Mouse (Mus musculus) stomach, embryonic 14.5 days (tissue): ENCODE results near the gene 1190005I06Rik. TPM values are rescaled to one million over a fixed set of nuclear protein-coding genes. Genes with fewer than 3 reads are reported as not detected.
A peak's percentile ranks its signal among the peaks of the same experiment; 100 is the strongest.

Source experiments
- ATAC-seq: fragments of 200-750 bp; cut with Nextera tagmentation; 2 replicates; pipeline ENCODE4 v1.8.0; 2017; ENCODE audit warnings: low read depth, moderate TSS enrichment; ENCODE audit not compliant: insufficient number of reproducible peaks, insufficient read depth, low FRiP score
- H3K27ac ChIP-seq: fragments of 300-500 bp; sonication (generic); 2 replicates; pipeline ENCODE4 v1.5.1; 2014; ENCODE audit warnings: mild to moderate bottlenecking, low read length, moderate library complexity, mixed read lengths
- H3K27me3 ChIP-seq: fragments of 300-500 bp; sonication (generic); 2 replicates; pipeline ENCODE4 v1.6.1; 2014; ENCODE audit warnings: low read length, control low read depth, mixed read lengths; ENCODE audit not compliant: control insufficient read depth, insufficient read depth
- H3K36me3 ChIP-seq: fragments of 300-500 bp; sonication (generic); 2 replicates; pipeline ENCODE4 v1.6.1; 2014; ENCODE audit warnings: mild to moderate bottlenecking, control low read depth, low read length, moderate library complexity, mixed read lengths; ENCODE audit not compliant: control insufficient read depth, insufficient read depth
- H3K4me1 ChIP-seq: fragments of 300-500 bp; sonication (generic); 2 replicates; pipeline ENCODE4 v1.6.1; 2014; ENCODE audit warnings: low read length, control low read depth, mixed read lengths; ENCODE audit not compliant: control insufficient read depth, insufficient read depth
- H3K4me2 ChIP-seq: fragments of 300-500 bp; sonication (generic); replicated peaks from 2 replicates; pipeline ENCODE4 v1.6.1; 2014; ENCODE audit warnings: low read depth, low read length, control low read depth
- H3K4me3 ChIP-seq: fragments of 300-500 bp; sonication (generic); 2 replicates; pipeline ENCODE4 v1.5.1; 2014; ENCODE audit warnings: low read depth, low read length, control low read depth
- H3K9ac ChIP-seq: fragments of 300-500 bp; sonication (generic); replicated peaks from 2 replicates; pipeline ENCODE4 v1.6.1; 2014; ENCODE audit warnings: low read depth, mild to moderate bottlenecking, control low read depth, low read length, moderate library complexity, mixed read lengths
- H3K9me3 ChIP-seq: fragments of 300-500 bp; sonication (generic); 2 replicates; pipeline ENCODE4 v1.6.1; 2016; ENCODE audit warnings: low read depth, low read length, control low read depth; ENCODE audit not compliant: control insufficient read depth
- WGBS: fragments of 180-500 bp; shearing (Covaris S2); extraction: QIAGEN DNeasy Blood & Tissue Kit; methylation state at CpG from one replicate; pipeline ENCODE4 v1.1.7; 2014; 5-methylcytosine and 5-hydroxymethylcytosine counted together
- polyA plus RNA-seq: library from polyadenylated mRNA; unstranded; fragments of >200 nt; fragmentation: Nextera tagmentation; extraction: Ambion mirVana; gene quantifications from 2 replicates; pipeline ENCODE4 v1.2.1, GENCODE M21; 2014

The 1190005I06Rik gene
- polyA plus RNA-seq, 1 experiment from 2014 or later: 3.6 TPM

DNA sequence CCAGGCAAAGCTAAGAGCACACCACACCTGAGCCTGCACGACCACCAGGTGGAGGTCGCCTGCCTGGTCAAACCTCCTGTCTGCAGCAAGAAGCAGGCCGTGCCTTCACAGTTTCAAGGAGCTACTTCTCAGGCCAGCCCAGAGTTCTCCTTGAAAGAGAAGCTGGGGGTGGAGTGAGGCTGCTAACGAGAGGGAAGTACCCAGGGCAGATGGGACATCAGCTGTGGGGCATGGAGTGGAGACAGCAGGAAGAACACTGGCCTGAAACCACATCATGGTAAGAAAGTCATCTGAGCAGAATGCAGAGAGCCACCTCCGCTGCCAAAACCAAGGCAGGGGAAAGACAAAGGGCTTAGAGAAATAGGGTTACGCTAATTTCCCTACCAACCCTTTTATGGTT, 17.1 kb upstream of the 1190005I06Rik start:
- peaks cover 26% of the 10 kb centered on the region for H3K4me1 ChIP-seq
- no peak overlapping the region for H3K9ac ChIP-seq
- H3K27ac ChIP-seq: no peak overlapping the region
- no peaks in the 10 kb centered on the region for H3K27me3 ChIP-seq
- H3K4me2 ChIP-seq: no peak overlapping the region
- no peak overlapping the region for H3K4me3 ChIP-seq
- 79% methylated on average over 6 of the region's 6 CpGs for WGBS
- no peaks in the 10 kb centered on the region for H3K36me3 ChIP-seq
- H3K9me3 ChIP-seq: no peaks in the 10 kb centered on the region
- ATAC-seq: no peak

DNA sequence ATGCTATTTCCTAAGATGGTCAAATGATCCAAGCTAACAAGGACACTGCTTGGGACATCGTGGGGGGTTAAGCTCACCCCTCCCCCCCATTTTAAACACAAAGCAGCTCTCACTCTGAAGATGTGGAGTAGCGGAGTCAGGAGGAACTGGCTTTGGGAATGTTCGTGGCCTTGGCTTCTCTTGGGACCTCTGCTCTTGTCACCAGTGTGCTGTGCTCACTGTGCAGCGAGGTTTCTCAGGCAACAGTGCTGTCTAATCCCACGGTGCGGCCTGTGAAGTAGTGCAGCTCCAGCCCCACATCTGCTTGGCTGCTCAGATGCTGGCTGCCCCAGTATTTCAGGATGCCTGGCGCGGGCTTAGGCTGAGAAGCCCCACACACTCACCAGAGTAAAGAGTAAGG, 10.0 kb upstream of the 1190005I06Rik start:
- no peak overlapping the region for H3K9ac ChIP-seq
- H3K27ac ChIP-seq: no peak overlapping the region
- H3K4me3 ChIP-seq: no peak overlapping the region
- WGBS: 88% methylated on average over 8 of the region's 8 CpGs
- H3K4me1 ChIP-seq: no peaks in the 10 kb centered on the region
- no peak overlapping the region for H3K4me2 ChIP-seq
- no peak for ATAC-seq
- peaks cover 41% of the 10 kb centered on the region for H3K36me3 ChIP-seq
- H3K9me3 ChIP-seq: no peaks in the 10 kb centered on the region
- no peaks in the 10 kb centered on the region for H3K27me3 ChIP-seq

DNA sequence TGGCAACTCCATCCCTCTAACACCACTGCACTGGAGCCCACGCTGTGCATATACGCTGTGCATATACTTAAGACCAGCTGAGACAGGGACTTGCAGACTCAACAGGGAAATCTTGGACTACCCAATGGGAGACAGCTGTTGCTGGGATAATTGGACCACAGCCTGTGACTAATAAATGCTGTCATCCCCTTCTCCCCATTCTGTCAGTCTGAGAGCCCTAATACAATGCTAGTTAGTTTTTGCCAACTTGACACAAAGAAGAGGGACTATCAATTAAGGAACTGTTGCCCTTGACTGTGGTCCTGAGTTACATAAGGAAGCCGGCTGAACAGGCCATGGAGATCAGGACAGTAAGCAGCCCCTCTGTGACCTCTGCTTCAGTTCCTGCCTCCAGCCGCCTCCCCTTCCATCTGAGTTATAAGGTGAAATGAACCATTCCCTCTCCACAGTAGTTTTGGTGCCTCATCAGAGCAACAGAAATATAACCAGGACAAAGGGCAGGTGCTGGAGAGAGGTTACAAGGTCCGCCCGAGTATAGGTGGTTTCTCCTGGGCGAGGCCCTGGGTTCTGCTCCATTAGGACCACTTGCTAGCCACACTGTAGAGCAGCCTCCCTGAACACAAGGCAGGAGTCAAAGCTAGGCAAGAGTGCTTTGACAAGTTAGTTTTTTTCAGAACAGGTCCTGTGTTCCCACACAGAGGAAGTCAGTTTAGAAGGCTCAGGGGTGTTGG, 9.1 kb upstream of the 1190005I06Rik start:
- Histone ChIP-seq H3K36me3 (peaks cover 41% of the 10 kb centered on the region), H3K27ac (no peak overlapping the region), H3K4me1 (no peaks in the 10 kb centered on the region), H3K9me3 (no peaks in the 10 kb centered on the region), H3K4me3 (no peak overlapping the region), H3K4me2 (no peak overlapping the region), H3K9ac (no peak overlapping the region), H3K27me3 (no peaks in the 10 kb centered on the region)
- 94% methylated on average over 7 of the region's 7 CpGs for WGBS
- no peak for ATAC-seq

DNA sequence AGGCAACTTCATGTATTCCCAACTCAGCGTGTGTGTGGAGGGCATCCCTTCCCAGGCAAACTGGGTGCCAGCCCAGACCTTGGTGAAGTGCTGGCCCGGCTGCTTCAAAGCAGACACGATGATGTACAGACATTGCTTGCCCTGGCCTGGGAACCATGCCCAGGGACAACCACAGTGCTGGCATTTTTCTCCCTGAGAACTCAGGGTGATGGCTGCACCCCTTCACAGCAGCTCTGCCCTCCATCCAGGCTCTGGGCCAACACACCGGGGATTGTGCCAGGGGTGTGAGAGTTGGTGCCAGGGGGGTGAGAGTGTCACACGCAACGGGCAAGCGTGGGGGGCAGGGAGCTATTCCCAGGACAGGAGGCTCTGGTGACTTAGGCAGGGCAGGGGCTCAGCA, 2.8 kb downstream of the 1190005I06Rik start:
- Histone ChIP-seq H3K4me1 (no peaks in the 10 kb centered on the region), H3K9ac (no peak overlapping the region), H3K4me3 (no peak overlapping the region), H3K27me3 (no peaks in the 10 kb centered on the region), H3K27ac (no peak overlapping the region), H3K36me3 (no peaks in the 10 kb centered on the region), H3K9me3 (no peaks in the 10 kb centered on the region), H3K4me2 (no peak overlapping the region)
- WGBS: 77% methylated on average over 7 of the region's 7 CpGs
- ATAC-seq: no peak

DNA sequence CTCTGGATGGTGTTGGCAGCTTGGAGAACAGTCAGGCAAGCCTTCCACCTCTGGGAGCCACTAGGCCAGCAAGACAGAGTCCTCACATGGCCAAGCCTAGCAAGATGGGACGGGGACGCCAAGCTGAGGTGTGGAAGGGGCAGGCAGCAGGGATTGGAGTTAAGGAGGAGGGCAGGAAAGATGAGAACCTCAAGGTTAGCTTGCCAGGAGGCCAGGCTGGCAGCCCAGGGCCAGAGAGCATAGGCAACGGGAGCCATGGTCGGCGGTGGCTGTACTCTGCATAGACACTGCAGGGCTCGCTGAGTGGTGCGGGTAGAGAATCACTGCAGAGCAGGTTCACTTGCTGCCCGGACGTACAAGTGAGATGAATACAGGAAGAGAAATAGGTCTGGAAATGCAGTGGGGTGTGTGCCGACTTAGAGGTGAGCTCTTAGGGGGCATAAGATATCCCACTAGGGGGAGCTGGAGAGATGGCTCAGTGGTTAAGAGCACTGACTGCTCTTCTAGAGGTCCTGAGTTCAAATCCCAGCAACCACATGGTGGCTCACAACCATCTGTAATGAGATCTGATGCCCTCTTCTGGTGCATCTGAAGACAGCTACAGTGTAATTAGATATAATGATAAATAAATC, 5.3 kb downstream of the 1190005I06Rik start:
- no peak overlapping the region for H3K4me3 ChIP-seq
- H3K9me3 ChIP-seq: no peaks in the 10 kb centered on the region
- H3K9ac ChIP-seq: no peak overlapping the region
- H3K4me2 ChIP-seq: no peak overlapping the region
- H3K27me3 ChIP-seq: no peaks in the 10 kb centered on the region
- no peak for ATAC-seq
- H3K4me1 ChIP-seq: no peaks in the 10 kb centered on the region
- 76% methylated on average over 10 of the region's 10 CpGs for WGBS
- no peak overlapping the region for H3K27ac ChIP-seq
- H3K36me3 ChIP-seq: no peaks in the 10 kb centered on the region

GRCm38 (mm10) chr8:120641245-120641644, 6.2 kb downstream of the 1190005I06Rik start:
- 21% methylated on average over 8 of the region's 8 CpGs for WGBS
- no peak overlapping the region for H3K9ac ChIP-seq
- H3K27me3 ChIP-seq: no peaks in the 10 kb centered on the region
- H3K27ac ChIP-seq: no peak overlapping the region
- ATAC-seq: no peak
- H3K4me3 ChIP-seq: no peak overlapping the region
- H3K36me3 ChIP-seq: no peaks in the 10 kb centered on the region
- no peaks in the 10 kb centered on the region for H3K4me1 ChIP-seq
- H3K4me2 ChIP-seq: no peak overlapping the region
- H3K9me3 ChIP-seq: no peaks in the 10 kb centered on the region

DNA sequence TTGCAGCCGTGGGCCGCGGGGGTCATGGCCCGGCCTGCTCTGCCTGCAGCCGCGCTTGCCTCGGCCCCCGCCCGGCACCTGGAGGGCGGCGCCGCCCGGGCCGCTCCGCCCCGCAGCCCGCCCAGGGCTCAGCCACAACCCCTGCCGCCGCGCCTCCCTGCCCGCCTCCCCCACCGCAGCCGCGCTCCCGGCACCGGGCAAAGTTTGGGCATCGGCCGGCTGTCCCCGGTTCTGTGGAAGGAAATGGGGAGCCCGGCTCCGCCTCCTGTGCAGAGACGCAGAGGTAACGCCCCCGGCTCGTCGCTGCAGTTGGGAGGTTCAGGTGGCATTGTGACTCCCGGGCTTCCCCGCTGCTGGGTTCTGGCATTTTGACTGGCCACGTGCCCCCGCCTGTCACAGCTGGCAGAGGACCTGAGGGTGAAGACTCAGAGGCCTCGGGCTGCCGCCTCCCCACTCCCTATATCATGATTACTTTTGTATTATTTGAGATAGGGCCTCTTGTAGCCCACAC, 13.0 kb downstream of the 1190005I06Rik start:
- WGBS: 1% methylated on average over 39 of the region's 42 CpGs
- peak overlapping the region; percentile 61 for H3K4me3 ChIP-seq
- no peaks in the 10 kb centered on the region for H3K9me3 ChIP-seq
- H3K9ac ChIP-seq: peak overlapping the region; percentile 61
- H3K27me3 ChIP-seq: peaks cover 3% of the 10 kb centered on the region; the same call in 1 of the 2 replicates
- no peak overlapping the region for H3K27ac ChIP-seq
- 0 out of 2 replicates have a peak, but pooled peaks cover 9% of the 10 kb centered on the region for H3K4me1 ChIP-seq
- peak overlapping the region; percentile 100 for H3K4me2 ChIP-seq
- peak; percentile 73 for ATAC-seq
- H3K36me3 ChIP-seq: no peaks in the 10 kb centered on the region

DNA sequence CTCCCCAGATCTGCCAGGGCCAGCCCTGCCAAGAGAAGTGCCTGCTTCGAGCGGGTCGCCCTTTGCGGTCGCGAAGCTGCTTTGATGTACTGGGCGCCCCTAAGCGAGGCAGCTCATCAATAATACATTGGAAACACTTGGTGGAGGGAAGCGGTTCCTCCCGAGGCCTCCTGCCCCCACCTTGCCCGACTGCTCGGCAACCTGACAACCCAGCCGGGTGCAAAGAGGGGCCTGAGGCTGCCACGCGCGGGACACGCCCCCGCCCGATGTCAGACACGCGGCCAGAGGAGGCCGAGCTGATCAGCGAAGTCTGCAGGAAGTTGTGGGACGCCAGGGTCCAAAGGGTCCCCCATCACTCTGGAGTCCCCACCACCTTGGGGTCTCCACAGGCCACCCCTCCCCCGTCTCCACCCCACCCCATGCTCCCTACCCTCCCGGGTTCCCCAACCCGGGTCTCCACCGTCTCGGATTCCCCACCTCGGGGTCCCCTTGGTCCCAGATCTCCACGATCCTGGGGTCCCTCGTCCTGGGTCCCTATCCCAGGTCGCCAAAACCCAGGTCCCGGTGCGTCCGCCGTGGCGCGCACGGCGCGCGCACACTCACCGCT, 13.7 kb downstream of the 1190005I06Rik start:
- peak overlapping the region; percentile 100 for H3K4me2 ChIP-seq
- no peaks in the 10 kb centered on the region for H3K9me3 ChIP-seq
- no peak overlapping the region for H3K27ac ChIP-seq
- no peaks in the 10 kb centered on the region for H3K36me3 ChIP-seq
- peak overlapping the region; percentile 61 for H3K4me3 ChIP-seq
- H3K9ac ChIP-seq: peak overlapping the region; percentile 61
- WGBS: 2% methylated on average over 43 of the region's 44 CpGs
- H3K27me3 ChIP-seq: peaks cover 3% of the 10 kb centered on the region; the same call in 1 of the 2 replicates
- 0 out of 2 replicates have a peak, but pooled peaks cover 9% of the 10 kb centered on the region for H3K4me1 ChIP-seq
- peak; percentile 21; the same call in 1 of the 2 replicates for ATAC-seq
